Mouse (Mus musculus): Measurements from ENCODE around the gene Esrrg.

DNA sequence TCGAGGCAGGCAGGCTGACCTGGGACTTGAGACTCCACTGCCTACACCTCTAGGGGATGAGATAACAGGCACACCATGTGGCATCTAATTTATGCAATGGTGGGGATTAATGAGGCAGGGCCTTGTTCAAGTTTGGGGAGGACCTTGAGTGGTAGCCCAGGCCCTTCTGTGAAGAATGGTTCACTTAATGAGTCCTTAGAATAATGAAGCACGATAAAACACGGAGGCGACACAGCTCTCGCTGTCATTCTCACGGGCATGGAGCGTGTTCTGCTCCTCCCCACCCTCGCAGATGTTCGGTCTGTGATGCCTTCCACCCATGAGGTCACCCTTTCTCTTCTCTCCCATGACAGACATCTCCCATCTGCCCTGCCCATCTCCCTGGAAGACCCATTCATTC is 350.6 kb downstream of the Esrrg start:
- TF ChIP-seq NRF1 (IDR thresholded peaks at IDR 0.05; ENCODE audit: low read depth, low read length) (no peak), TCF12 (IDR thresholded peaks at IDR 0.05; ENCODE audit: low read depth, low read length) (no peak), ZNF384 (IDR thresholded peaks at IDR 0.05; ENCODE audit: low read depth, low read length) (no peak), MAFK (IDR thresholded peaks at IDR 0.05; ENCODE audit: insufficient replicate concordance, low read length) (no peak), POLR2AphosphoS2 (IDR thresholded peaks at IDR 0.05; ENCODE audit: low read depth, low read length) (no peak), CHD1 (IDR thresholded peaks at IDR 0.05; ENCODE audit: low read depth, low read length) (no peak), NELFE (IDR thresholded peaks at IDR 0.05; ENCODE audit: low read depth, low read length) (no peak), IRF4 (IDR thresholded peaks at IDR 0.05; ENCODE audit: low read depth, low read length) (no peak), POLR2A (IDR thresholded peaks at IDR 0.05; ENCODE audit: low read depth, low read length) (no peak), TBP (conservative IDR thresholded peaks at IDR 0.05; ENCODE audit: low read depth, low read length) (no peak), CTCF (conservative IDR thresholded peaks at IDR 0.05 in 1 of 2, IDR thresholded peaks at IDR 0.05 in 1 of 2; ENCODE audit: low read depth in 2 of 2, low read length in 2 of 2) (no peak), SMC3 (IDR thresholded peaks at IDR 0.05; ENCODE audit: low read depth, low read length) (no peak), MAX (IDR thresholded peaks at IDR 0.05; ENCODE audit: low read length) (no peak), USF1 (IDR thresholded peaks at IDR 0.05; ENCODE audit: low read depth, low read length) (no peak)
